Mouse (Mus musculus) midbrain, embryonic 13.5 days (tissue): ENCODE measurements at regions not wholly inside any gene's neighbourhood (a gene's known extent, or its start where the extent isn't known, plus 50 kb on each side); places are given as distances from the start of the nearest gene placed in this dataset.
A peak's percentile ranks its signal among the peaks of the same experiment; 100 is the strongest.

ENCODE experiments used
- ATAC-seq: fragments of 200-750 bp; cut with Nextera tagmentation; 2 replicates; pipeline ENCODE4 v1.8.0; 2017; ENCODE audit warnings: mild to moderate bottlenecking, moderate TSS enrichment, moderate library complexity
- H3K27ac ChIP-seq: fragments of 300-500 bp; sonication (generic); 2 replicates; pipeline ENCODE4 v1.5.1; 2015; ENCODE audit warnings: inconsistent platforms, mild to moderate bottlenecking, moderate library complexity
- H3K27me3 ChIP-seq: fragments of 300-500 bp; sonication (generic); 2 replicates; pipeline ENCODE4 v1.6.1; 2015; ENCODE audit warnings: mild to moderate bottlenecking, inconsistent platforms
- H3K36me3 ChIP-seq: fragments of 300-500 bp; sonication (generic); 2 replicates; pipeline ENCODE4 v1.6.1; 2015; ENCODE audit warnings: mild to moderate bottlenecking, inconsistent platforms
- H3K4me1 ChIP-seq: fragments of 300-500 bp; sonication (generic); replicated peaks from 2 replicates; pipeline ENCODE4 v1.6.1; 2015; ENCODE audit warnings: inconsistent platforms
- H3K4me2 ChIP-seq: fragments of 300-500 bp; sonication (generic); replicated peaks from 2 replicates; pipeline ENCODE4 v1.6.1; 2015; ENCODE audit warnings: moderate library complexity, mild to moderate bottlenecking, inconsistent platforms
- H3K4me3 ChIP-seq: fragments of 300-500 bp; sonication (generic); replicated peaks from 2 replicates; pipeline ENCODE4 v1.5.1; 2015; ENCODE audit warnings: mild to moderate bottlenecking, inconsistent platforms
- H3K9ac ChIP-seq: fragments of 300-500 bp; sonication (generic); replicated peaks from 2 replicates; pipeline ENCODE4 v1.6.1; 2015; ENCODE audit warnings: mild to moderate bottlenecking, inconsistent platforms
- H3K9me3 ChIP-seq: fragments of 300-500 bp; sonication (generic); 2 replicates; pipeline ENCODE4 v1.6.1; 2016; ENCODE audit warnings: mild to moderate bottlenecking, inconsistent platforms
- WGBS: fragments of 180-500 bp; shearing (Covaris S2); methylation state at CpG from one replicate; pipeline ENCODE4 v1.1.7; 2015; 5-methylcytosine and 5-hydroxymethylcytosine counted together

GRCm38 (mm10) chr11:65475302-65475701 lies 205.5 kb upstream of the Myocd start:
- Histone ChIP-seq H3K27me3 (no peaks in the 10 kb centered on the region), H3K4me2 (no peak overlapping the region), H3K4me1 (peaks cover 10% of the 10 kb centered on the region), H3K9ac (no peak overlapping the region), H3K4me3 (no peak overlapping the region), H3K9me3 (no peaks in the 10 kb centered on the region), H3K27ac (no peak overlapping the region), H3K36me3 (no peaks in the 10 kb centered on the region)
- ATAC-seq = peak; percentile 67; the same call in 1 of the 2 replicates
- WGBS = 79% methylated on average over 12 of the region's 12 CpGs

GRCm38 (mm10) chr11:65469762-65470741 lies 200.3 kb upstream of the Myocd start:
- Histone ChIP-seq H3K4me1 (peaks cover under 1% of the 10 kb centered on the region; the same call in 1 of the 2 replicates), H3K27me3 (no peaks in the 10 kb centered on the region), H3K9me3 (no peaks in the 10 kb centered on the region), H3K4me3 (no peak overlapping the region), H3K27ac (no peak overlapping the region), H3K4me2 (no peak overlapping the region), H3K36me3 (no peaks in the 10 kb centered on the region), H3K9ac (no peak overlapping the region)
- no peak for ATAC-seq
- 86% methylated on average over 9 of the region's 9 CpGs for WGBS

- Histone ChIP-seq H3K36me3 (no peaks in the 10 kb centered on the region), H3K9ac (no peak overlapping the region), H3K4me2 (no peak overlapping the region), H3K4me1 (no peaks in the 10 kb centered on the region), H3K27me3 (no peaks in the 10 kb centered on the region), H3K27ac (no peak overlapping the region), H3K4me3 (no peak overlapping the region), H3K9me3 (no peaks in the 10 kb centered on the region)
- 73% methylated on average over 4 of the region's 4 CpGs for WGBS
- ATAC-seq = no peak
These were observed 191.3 kb upstream of the Myocd start for GRCm38 (mm10) chr11:65461044-65461443.

GRCm38 (mm10) chr11:65448436-65448835 lies 178.6 kb upstream of the Myocd start:
- no peak overlapping the region for H3K27ac ChIP-seq
- H3K9me3 ChIP-seq = no peaks in the 10 kb centered on the region
- H3K4me2 ChIP-seq = no peak overlapping the region
- H3K27me3 ChIP-seq = no peaks in the 10 kb centered on the region
- ATAC-seq = no peak
- H3K4me3 ChIP-seq = no peak overlapping the region
- H3K9ac ChIP-seq = no peak overlapping the region
- H3K4me1 ChIP-seq = no peaks in the 10 kb centered on the region
- 92% methylated on average over 3 of the region's 3 CpGs for WGBS
- H3K36me3 ChIP-seq = no peaks in the 10 kb centered on the region

- Histone ChIP-seq H3K9ac (no peak overlapping the region), H3K9me3 (no peaks in the 10 kb centered on the region), H3K27me3 (no peaks in the 10 kb centered on the region), H3K4me2 (no peak overlapping the region), H3K4me1 (no peaks in the 10 kb centered on the region), H3K27ac (no peak overlapping the region), H3K4me3 (no peak overlapping the region), H3K36me3 (no peaks in the 10 kb centered on the region)
- no peak for ATAC-seq
- WGBS = 93% methylated on average over 11 of the region's 11 CpGs
These were observed 173.8 kb upstream of the Myocd start for GRCm38 (mm10) chr11:65443466-65444024.

GRCm38 (mm10) chr11:65435699-65436161 lies 165.9 kb upstream of the Myocd start:
- no peak overlapping the region for H3K4me3 ChIP-seq
- no peak for ATAC-seq
- no peaks in the 10 kb centered on the region for H3K4me1 ChIP-seq
- no peak overlapping the region for H3K27ac ChIP-seq
- no peak overlapping the region for H3K9ac ChIP-seq
- H3K36me3 ChIP-seq = no peaks in the 10 kb centered on the region
- H3K4me2 ChIP-seq = no peak overlapping the region
- H3K9me3 ChIP-seq = no peaks in the 10 kb centered on the region
- no peaks in the 10 kb centered on the region for H3K27me3 ChIP-seq
- 83% methylated on average over 4 of the region's 4 CpGs for WGBS

- ATAC-seq = no peak
- 46% methylated on average over 1 of the region's 1 CpGs for WGBS
- H3K4me2 ChIP-seq = no peak overlapping the region
- no peaks in the 10 kb centered on the region for H3K9me3 ChIP-seq
- no peaks in the 10 kb centered on the region for H3K27me3 ChIP-seq
- no peaks in the 10 kb centered on the region for H3K36me3 ChIP-seq
- H3K4me3 ChIP-seq = no peak overlapping the region
- H3K27ac ChIP-seq = no peak overlapping the region
- no peaks in the 10 kb centered on the region for H3K4me1 ChIP-seq
- no peak overlapping the region for H3K9ac ChIP-seq
These were observed 152.1 kb upstream of the Myocd start for GRCm38 (mm10) chr11:65421889-65422288.

GRCm38 (mm10) chr11:65408621-65409020 lies 138.8 kb upstream of the Myocd start:
- H3K9ac ChIP-seq = no peak overlapping the region
- no peaks in the 10 kb centered on the region for H3K27me3 ChIP-seq
- H3K4me2 ChIP-seq = no peak overlapping the region
- no peak overlapping the region for H3K27ac ChIP-seq
- no peaks in the 10 kb centered on the region for H3K36me3 ChIP-seq
- WGBS = 35% methylated on average over 1 of the region's 1 CpGs
- H3K4me3 ChIP-seq = no peak overlapping the region
- ATAC-seq = no peak
- peaks cover 2% of the 10 kb centered on the region; the same call in 1 of the 2 replicates for H3K9me3 ChIP-seq
- peaks cover 11% of the 10 kb centered on the region for H3K4me1 ChIP-seq

- ATAC-seq = no peak
- H3K4me1 ChIP-seq = peaks cover 2% of the 10 kb centered on the region
- H3K9me3 ChIP-seq = no peaks in the 10 kb centered on the region
- H3K27ac ChIP-seq = no peak overlapping the region
- no peak overlapping the region for H3K4me3 ChIP-seq
- H3K27me3 ChIP-seq = no peaks in the 10 kb centered on the region
- H3K4me2 ChIP-seq = no peak overlapping the region
- H3K9ac ChIP-seq = no peak overlapping the region
- 83% methylated on average over 12 of the region's 12 CpGs for WGBS
- no peaks in the 10 kb centered on the region for H3K36me3 ChIP-seq
These were observed 132.8 kb upstream of the Myocd start for GRCm38 (mm10) chr11:65402460-65403154.

GRCm38 (mm10) chr11:65389238-65389637 lies 119.4 kb upstream of the Myocd start:
- Histone ChIP-seq H3K9me3 (no peaks in the 10 kb centered on the region), H3K4me1 (no peaks in the 10 kb centered on the region), H3K36me3 (no peaks in the 10 kb centered on the region), H3K27ac (no peak overlapping the region), H3K27me3 (no peaks in the 10 kb centered on the region), H3K4me3 (no peak overlapping the region), H3K4me2 (no peak overlapping the region), H3K9ac (no peak overlapping the region)
- ATAC-seq = no peak
- WGBS = 80% methylated on average over 3 of the region's 3 CpGs

GRCm38 (mm10) chr11:65386291-65387061 lies 116.7 kb upstream of the Myocd start:
- no peaks in the 10 kb centered on the region for H3K9me3 ChIP-seq
- no peaks in the 10 kb centered on the region for H3K36me3 ChIP-seq
- no peaks in the 10 kb centered on the region for H3K4me1 ChIP-seq
- ATAC-seq = no peak
- H3K9ac ChIP-seq = no peak overlapping the region
- no peak overlapping the region for H3K4me3 ChIP-seq
- H3K27me3 ChIP-seq = no peaks in the 10 kb centered on the region
- H3K4me2 ChIP-seq = no peak overlapping the region
- WGBS = 71% methylated on average over 14 of the region's 14 CpGs
- no peak overlapping the region for H3K27ac ChIP-seq
